Mouse (Mus musculus): ENCODE data around the gene Nr0b2. TPM values are rescaled to one million over a fixed set of nuclear protein-coding genes. Genes with fewer than 3 reads are reported as not detected.

The Nr0b2 gene
- polyA plus RNA-seq, 1 experiment from 2014 or later = not detected

GRCm38 (mm10) chr4:133577983-133578382, 24.8 kb downstream of the Nr0b2 start:
- Histone ChIP-seq H3K9me3 (ENCODE audit: control insufficient read depth, low read length) (no peaks in the 10 kb centered on the region), H3K9ac (no peak overlapping the region), H3K4me1 (replicated peaks; ENCODE audit: control insufficient read depth, insufficient read depth, low read length) (peaks cover 10% of the 10 kb centered on the region; the same call in 1 of the 2 replicates), H3K27ac (no peak overlapping the region), H3K4me3 (replicated peaks; ENCODE audit: low read length) (no peak overlapping the region), H3K36me3 (replicated peaks; ENCODE audit: control insufficient read depth, insufficient read depth) (peaks cover 37% of the 10 kb centered on the region), H3K27me3 (ENCODE audit: control insufficient read depth, insufficient read depth, low read length) (no peaks in the 10 kb centered on the region), H3K4me2 (replicated peaks) (no peak overlapping the region)
- 63% methylated on average over 12 of the region's 12 CpGs for WGBS
- DNase-seq (ENCODE audit: low spot score) = no peak
- ATAC-seq (ENCODE audit: low FRiP score) = no peak

GRCm38 (mm10) chr4:133583690-133584058, 30.5 kb downstream of the Nr0b2 start:
- Histone ChIP-seq H3K4me2 (replicated peaks) (peak overlapping the region; percentile 99), H3K27ac (peak overlapping the region; percentile 87), H3K36me3 (replicated peaks; ENCODE audit: control insufficient read depth, insufficient read depth) (peaks cover 57% of the 10 kb centered on the region), H3K9ac (peak overlapping the region; percentile 83), H3K4me1 (replicated peaks; ENCODE audit: control insufficient read depth, insufficient read depth, low read length) (peaks cover 12% of the 10 kb centered on the region; the same call in 1 of the 2 replicates), H3K27me3 (ENCODE audit: control insufficient read depth, insufficient read depth, low read length) (no peaks in the 10 kb centered on the region), H3K4me3 (replicated peaks; ENCODE audit: low read length) (peak overlapping the region; percentile 85), H3K9me3 (ENCODE audit: control insufficient read depth, low read length) (no peaks in the 10 kb centered on the region)
- no peak for DNase-seq (ENCODE audit: low spot score)
- WGBS = 65% methylated on average over 6 of the region's 6 CpGs
- peak; percentile 5; the same call in 1 of the 2 replicates for ATAC-seq (ENCODE audit: low FRiP score)

GRCm38 (mm10) chr4:133584059-133584951, 31.1 kb downstream of the Nr0b2 start, which contains the start of gene Gpn2:
Gene Gpn2 (plus strand): TSS chr4:133584362.
- H3K4me2 ChIP-seq (replicated peaks) = peak within 1 kb of the TSS; percentile 99
- ATAC-seq (ENCODE audit: low FRiP score) (peak; percentile 90), DNase-seq (ENCODE audit: low spot score) (peak; percentile 81)
- H3K9ac ChIP-seq = peak within 1 kb of the TSS; percentile 83
- H3K36me3 ChIP-seq (replicated peaks; ENCODE audit: control insufficient read depth, insufficient read depth) = peaks cover 57% of the 10 kb centered on the region
- H3K27me3 ChIP-seq (ENCODE audit: control insufficient read depth, insufficient read depth, low read length) = no peaks in the 10 kb centered on the region
- 2% methylated on average over 65 of the region's 65 CpGs for WGBS
- H3K9me3 ChIP-seq (ENCODE audit: control insufficient read depth, low read length) = no peaks in the 10 kb centered on the region
- H3K4me3 ChIP-seq (replicated peaks; ENCODE audit: low read length) = peak within 1 kb of the TSS; percentile 85
- peaks cover 12% of the 10 kb centered on the region; the same call in 1 of the 2 replicates for H3K4me1 ChIP-seq (replicated peaks; ENCODE audit: control insufficient read depth, insufficient read depth, low read length)
- H3K27ac ChIP-seq = peak within 1 kb of the TSS; percentile 87

DNA sequence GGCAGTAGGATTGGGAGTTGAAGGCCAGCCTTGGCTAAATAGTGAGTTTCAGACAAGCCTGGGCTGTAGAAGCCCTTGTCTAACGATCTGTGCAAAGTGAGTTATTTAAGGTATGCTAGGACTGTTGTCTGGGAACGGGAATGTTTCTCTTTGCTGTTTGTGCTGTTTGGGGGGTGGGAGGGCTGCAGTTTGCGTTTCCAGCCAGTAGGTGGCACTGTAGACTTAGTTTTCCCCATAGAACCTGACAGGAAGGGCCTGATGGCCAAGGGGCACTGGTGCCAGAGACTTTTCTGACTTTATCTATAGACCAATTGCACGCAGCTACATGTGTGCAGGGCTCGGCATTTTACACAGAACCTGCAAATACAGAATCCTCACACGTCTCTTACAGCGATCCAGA, 39.4 kb downstream of the Nr0b2 start:
- ATAC-seq (ENCODE audit: low FRiP score) = no peak
- 39% methylated on average over 7 of the region's 7 CpGs for WGBS

GRCm38 (mm10) chr4:133595538-133595937, 42.4 kb downstream of the Nr0b2 start:
- Histone ChIP-seq H3K4me1 (replicated peaks; ENCODE audit: control insufficient read depth, insufficient read depth, low read length) (no peaks in the 10 kb centered on the region), H3K9ac (no peak overlapping the region), H3K4me3 (replicated peaks; ENCODE audit: low read length) (no peak overlapping the region), H3K9me3 (ENCODE audit: control insufficient read depth, low read length) (no peaks in the 10 kb centered on the region), H3K27me3 (ENCODE audit: control insufficient read depth, insufficient read depth, low read length) (peaks cover 33% of the 10 kb centered on the region), H3K4me2 (replicated peaks) (no peak overlapping the region), H3K27ac (no peak overlapping the region), H3K36me3 (replicated peaks; ENCODE audit: control insufficient read depth, insufficient read depth) (peaks cover 14% of the 10 kb centered on the region)
- no peak for DNase-seq (ENCODE audit: low spot score)
- ATAC-seq (ENCODE audit: low FRiP score) = no peak
- WGBS = 76% methylated on average over 7 of the region's 7 CpGs

More for the DNA sequence above, 39.4 kb downstream of the Nr0b2 start:
- H3K4me3 ChIP-seq (replicated peaks; ENCODE audit: low read length) = no peak overlapping the region
- no peak overlapping the region for H3K9ac ChIP-seq
- no peaks in the 10 kb centered on the region for H3K4me1 ChIP-seq (replicated peaks; ENCODE audit: control insufficient read depth, insufficient read depth, low read length)
- no peak overlapping the region for H3K27ac ChIP-seq
- H3K9me3 ChIP-seq (ENCODE audit: control insufficient read depth, low read length) = no peaks in the 10 kb centered on the region
- DNase-seq (ENCODE audit: low spot score) = peak; percentile 86
- H3K4me2 ChIP-seq (replicated peaks) = no peak overlapping the region
- H3K27me3 ChIP-seq (ENCODE audit: control insufficient read depth, insufficient read depth, low read length) = peaks cover 4% of the 10 kb centered on the region; the same call in 1 of the 2 replicates
- H3K36me3 ChIP-seq (replicated peaks; ENCODE audit: control insufficient read depth, insufficient read depth) = peaks cover 43% of the 10 kb centered on the region

GRCm38 (mm10) chr4:133596084-133596483, 42.9 kb downstream of the Nr0b2 start:
- 80% methylated on average over 6 of the region's 6 CpGs for WGBS

DNA sequence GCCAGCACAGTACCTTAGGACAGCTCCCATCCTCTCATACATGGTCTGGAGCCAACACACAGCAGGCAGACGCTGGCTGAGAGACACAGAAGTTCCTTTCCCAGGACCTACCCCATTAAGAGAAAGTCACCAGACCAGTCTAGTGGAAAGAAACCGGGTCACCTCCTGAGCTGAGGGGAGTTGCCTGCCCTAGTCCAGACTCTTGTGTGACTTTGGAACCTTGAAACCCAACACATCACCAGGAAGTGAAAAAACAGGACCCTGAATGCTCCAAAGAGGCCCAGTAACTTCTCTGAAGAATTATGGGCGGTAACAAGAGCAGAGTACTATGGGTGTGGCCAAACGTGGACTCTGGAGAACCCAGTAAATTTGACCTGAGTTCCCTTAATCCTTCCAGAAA, 45.4 kb downstream of the Nr0b2 start:
- H3K9me3 ChIP-seq (ENCODE audit: control insufficient read depth, low read length) = no peaks in the 10 kb centered on the region
- no peak overlapping the region for H3K9ac ChIP-seq
- ATAC-seq (ENCODE audit: low FRiP score) (no peak), DNase-seq (ENCODE audit: low spot score) (no peak)
- no peaks in the 10 kb centered on the region for H3K4me1 ChIP-seq (replicated peaks; ENCODE audit: control insufficient read depth, insufficient read depth, low read length)
- peaks cover 5% of the 10 kb centered on the region for H3K36me3 ChIP-seq (replicated peaks; ENCODE audit: control insufficient read depth, insufficient read depth)
- 49% methylated on average over 4 of the region's 4 CpGs for WGBS
- no peak overlapping the region for H3K4me2 ChIP-seq (replicated peaks)
- peaks cover 57% of the 10 kb centered on the region for H3K27me3 ChIP-seq (ENCODE audit: control insufficient read depth, insufficient read depth, low read length)
- H3K4me3 ChIP-seq (replicated peaks; ENCODE audit: low read length) = no peak overlapping the region
- H3K27ac ChIP-seq = no peak overlapping the region

More at GRCm38 (mm10) chr4:133596084-133596483, 42.9 kb downstream of the Nr0b2 start:
- H3K27ac ChIP-seq = no peak overlapping the region
- ATAC-seq (ENCODE audit: low FRiP score) = no peak
- no peaks in the 10 kb centered on the region for H3K4me1 ChIP-seq (replicated peaks; ENCODE audit: control insufficient read depth, insufficient read depth, low read length)
- no peak overlapping the region for H3K9ac ChIP-seq
- peaks cover 8% of the 10 kb centered on the region; the same call in 1 of the 2 replicates for H3K36me3 ChIP-seq (replicated peaks; ENCODE audit: control insufficient read depth, insufficient read depth)
- H3K4me2 ChIP-seq (replicated peaks) = no peak overlapping the region
- H3K4me3 ChIP-seq (replicated peaks; ENCODE audit: low read length) = no peak overlapping the region
- peaks cover 34% of the 10 kb centered on the region for H3K27me3 ChIP-seq (ENCODE audit: control insufficient read depth, insufficient read depth, low read length)
- H3K9me3 ChIP-seq (ENCODE audit: control insufficient read depth, low read length) = no peaks in the 10 kb centered on the region
- no peak for DNase-seq (ENCODE audit: low spot score)

DNA sequence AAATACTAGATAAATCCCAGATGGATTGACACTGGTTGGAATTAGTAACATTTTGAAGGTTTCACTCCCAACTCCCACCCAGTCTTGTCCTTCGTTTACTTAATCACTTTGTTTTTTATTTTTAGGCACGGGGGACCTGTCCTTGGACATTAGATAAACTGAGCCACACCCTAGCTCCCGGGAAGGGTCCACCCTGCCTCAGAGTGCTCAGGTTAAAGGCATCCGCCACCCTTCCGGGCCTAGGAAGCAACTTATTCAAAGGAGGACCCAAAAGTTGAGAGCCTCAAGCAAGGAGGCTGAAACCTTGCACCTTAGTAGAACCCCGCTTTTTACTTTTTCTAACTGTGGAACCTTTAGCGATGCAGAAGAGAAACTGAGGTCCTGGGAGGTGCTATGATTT, 45.9 kb downstream of the Nr0b2 start:
- Histone ChIP-seq H3K27me3 (ENCODE audit: control insufficient read depth, insufficient read depth, low read length) (peaks cover 57% of the 10 kb centered on the region), H3K36me3 (replicated peaks; ENCODE audit: control insufficient read depth, insufficient read depth) (peaks cover 10% of the 10 kb centered on the region), H3K27ac (no peak overlapping the region), H3K9me3 (ENCODE audit: control insufficient read depth, low read length) (no peaks in the 10 kb centered on the region), H3K4me3 (replicated peaks; ENCODE audit: low read length) (peak overlapping the region; percentile 39), H3K9ac (peak overlapping the region; percentile 33), H3K4me1 (replicated peaks; ENCODE audit: control insufficient read depth, insufficient read depth, low read length) (no peaks in the 10 kb centered on the region), H3K4me2 (replicated peaks) (peak overlapping the region; percentile 70)
- DNase-seq (ENCODE audit: low spot score) (no peak), ATAC-seq (ENCODE audit: low FRiP score) (no peak)
- 25% methylated on average over 7 of the region's 7 CpGs for WGBS

GRCm38 (mm10) chr4:133599571-133600073, 46.4 kb downstream of the Nr0b2 start:
- peak; percentile 67 for DNase-seq (ENCODE audit: low spot score)
- H3K36me3 ChIP-seq (replicated peaks; ENCODE audit: control insufficient read depth, insufficient read depth) = peaks cover 13% of the 10 kb centered on the region
- peak overlapping the region; percentile 70 for H3K4me2 ChIP-seq (replicated peaks)
- no peaks in the 10 kb centered on the region for H3K4me1 ChIP-seq (replicated peaks; ENCODE audit: control insufficient read depth, insufficient read depth, low read length)
- peak; percentile 93 for ATAC-seq (ENCODE audit: low FRiP score)
- H3K27ac ChIP-seq = no peak overlapping the region
- H3K9me3 ChIP-seq (ENCODE audit: control insufficient read depth, low read length) = no peaks in the 10 kb centered on the region
- peak overlapping the region; percentile 33 for H3K9ac ChIP-seq
- peaks cover 57% of the 10 kb centered on the region for H3K27me3 ChIP-seq (ENCODE audit: control insufficient read depth, insufficient read depth, low read length)
- 1% methylated on average over 50 of the region's 50 CpGs for WGBS
- H3K4me3 ChIP-seq (replicated peaks; ENCODE audit: low read length) = peak overlapping the region; percentile 39
